Mouse (Mus musculus) heart, adult 18-20 months (tissue): ENCODE measurements around the gene Nap1l1. TPM values are rescaled to one million over a fixed set of nuclear protein-coding genes. Genes with fewer than 3 reads are reported as not detected.

Experiments
- total RNA-seq, 2 experiments: library from RNA; stranded (reverse); gene quantifications; 2 replicates each; pipeline ENCODE4 v1.2.3; 2021

Gene Nap1l1
- total RNA-seq, 2 experiments from 2014 or later: 66.8 to 72.3 TPM

Other genes starting within 250 kb of the Nap1l1 start
- gene Bbs10, start 174.5 kb upstream of the Nap1l1 start, total RNA-seq: 1 to 10 TPM; 2.8 to 3.1 TPM
- 10 to 100 TPM in 1 of 2 experiments, 1 to 10 TPM in 1; 9.7 to 18.7 TPM for gene Phlda1, start 33.1 kb downstream of the Nap1l1 start, total RNA-seq